Mouse (Mus musculus): Measurements from ENCODE around the gene Egfr. TPM values are rescaled to one million over a fixed set of nuclear protein-coding genes. Genes with fewer than 3 reads are reported as not detected.

The Egfr gene
- polyA plus RNA-seq, 1 experiment = not detected

- no peak overlapping the region for H3K4me3 ChIP-seq (ENCODE audit: insufficient read depth, low read depth, low read length)
- no peak overlapping the region for H3K27ac ChIP-seq (ENCODE audit: insufficient read depth, low read depth, low read length)
- 89% methylated on average over 3 of the region's 3 CpGs for WGBS
- no peaks in the 10 kb centered on the region for H3K4me1 ChIP-seq (ENCODE audit: control insufficient read depth, insufficient read depth, low read length)
- no peak for TF ChIP-seq CTCF (IDR thresholded peaks at IDR 0.05; ENCODE audit: insufficient read depth, low read depth, low read length)
- no peak for TF ChIP-seq POLR2A (IDR thresholded peaks at IDR 0.05; ENCODE audit: insufficient read depth, low read depth, low read length)
These were observed 162.8 kb downstream of the Egfr start for GRCm38 (mm10) chr11:16914756-16915155.

GRCm38 (mm10) chr11:16915850-16916249 lies 163.8 kb downstream of the Egfr start:
- H3K4me3 ChIP-seq (ENCODE audit: insufficient read depth, low read depth, low read length) = no peak overlapping the region
- H3K4me1 ChIP-seq (ENCODE audit: control insufficient read depth, insufficient read depth, low read length) = no peaks in the 10 kb centered on the region
- H3K27ac ChIP-seq (ENCODE audit: insufficient read depth, low read depth, low read length) = no peak overlapping the region
- 74% methylated on average over 5 of the region's 5 CpGs for WGBS
- TF ChIP-seq POLR2A (IDR thresholded peaks at IDR 0.05; ENCODE audit: insufficient read depth, low read depth, low read length) (no peak), CTCF (IDR thresholded peaks at IDR 0.05; ENCODE audit: insufficient read depth, low read depth, low read length) (no peak)

GRCm38 (mm10) chr11:16917512-16917911 lies 165.5 kb downstream of the Egfr start:
- Histone ChIP-seq H3K4me1 (ENCODE audit: control insufficient read depth, insufficient read depth, low read length) (no peaks in the 10 kb centered on the region), H3K27ac (ENCODE audit: insufficient read depth, low read depth, low read length) (no peak overlapping the region), H3K4me3 (ENCODE audit: insufficient read depth, low read depth, low read length) (no peak overlapping the region)
- TF ChIP-seq POLR2A (IDR thresholded peaks at IDR 0.05; ENCODE audit: insufficient read depth, low read depth, low read length) = no peak
- TF ChIP-seq CTCF (IDR thresholded peaks at IDR 0.05; ENCODE audit: insufficient read depth, low read depth, low read length) = no peak
- WGBS = 98% methylated on average over 2 of the region's 2 CpGs

GRCm38 (mm10) chr11:16932159-16932558 lies 180.2 kb downstream of the Egfr start:
- WGBS = 90% methylated on average over 3 of the region's 3 CpGs
- Histone ChIP-seq H3K4me3 (ENCODE audit: insufficient read depth, low read depth, low read length) (no peak overlapping the region), H3K27ac (ENCODE audit: insufficient read depth, low read depth, low read length) (no peak overlapping the region), H3K4me1 (ENCODE audit: control insufficient read depth, insufficient read depth, low read length) (no peaks in the 10 kb centered on the region)
- TF ChIP-seq CTCF (IDR thresholded peaks at IDR 0.05; ENCODE audit: insufficient read depth, low read depth, low read length) = no peak
- TF ChIP-seq POLR2A (IDR thresholded peaks at IDR 0.05; ENCODE audit: insufficient read depth, low read depth, low read length) = no peak

- Histone ChIP-seq H3K27ac (ENCODE audit: insufficient read depth, low read depth, low read length) (no peak overlapping the region), H3K4me1 (ENCODE audit: control insufficient read depth, insufficient read depth, low read length) (no peaks in the 10 kb centered on the region), H3K4me3 (ENCODE audit: insufficient read depth, low read depth, low read length) (no peak overlapping the region)
- 69% methylated on average over 6 of the region's 6 CpGs for WGBS
- TF ChIP-seq CTCF (IDR thresholded peaks at IDR 0.05; ENCODE audit: insufficient read depth, low read depth, low read length) (no peak), POLR2A (IDR thresholded peaks at IDR 0.05; ENCODE audit: insufficient read depth, low read depth, low read length) (no peak)
These were observed 183.7 kb downstream of the Egfr start for GRCm38 (mm10) chr11:16935577-16936236.

GRCm38 (mm10) chr11:16941103-16941793 lies 189.2 kb downstream of the Egfr start:
- no peak overlapping the region for H3K4me3 ChIP-seq (ENCODE audit: insufficient read depth, low read depth, low read length)

GRCm38 (mm10) chr11:16941973-16942452 lies 190.0 kb downstream of the Egfr start:
- Histone ChIP-seq H3K4me3 (ENCODE audit: insufficient read depth, low read depth, low read length) (no peak overlapping the region), H3K4me1 (ENCODE audit: control insufficient read depth, insufficient read depth, low read length) (0 out of 2 replicates have a peak, but pooled peaks cover 3% of the 10 kb centered on the region), H3K27ac (ENCODE audit: insufficient read depth, low read depth, low read length) (peak overlapping the region; percentile 75; the same call in 1 of the 2 replicates)
- WGBS = 46% methylated on average over 4 of the region's 4 CpGs
- TF ChIP-seq POLR2A (IDR thresholded peaks at IDR 0.05; ENCODE audit: insufficient read depth, low read depth, low read length) (no peak), CTCF (IDR thresholded peaks at IDR 0.05; ENCODE audit: insufficient read depth, low read depth, low read length) (no peak)

More at GRCm38 (mm10) chr11:16941103-16941793, 189.2 kb downstream of the Egfr start:
- WGBS = 30% methylated on average over 4 of the region's 4 CpGs
- 0 out of 2 replicates have a peak, but pooled peaks cover 3% of the 10 kb centered on the region for H3K4me1 ChIP-seq (ENCODE audit: control insufficient read depth, insufficient read depth, low read length)
- TF ChIP-seq CTCF (IDR thresholded peaks at IDR 0.05; ENCODE audit: insufficient read depth, low read depth, low read length) (no peak), POLR2A (IDR thresholded peaks at IDR 0.05; ENCODE audit: insufficient read depth, low read depth, low read length) (no peak)
- H3K27ac ChIP-seq (ENCODE audit: insufficient read depth, low read depth, low read length) = peak overlapping the region; percentile 75

GRCm38 (mm10) chr11:16943016-16943415 lies 191.0 kb downstream of the Egfr start:
- TF ChIP-seq CTCF (IDR thresholded peaks at IDR 0.05; ENCODE audit: insufficient read depth, low read depth, low read length) (no peak), POLR2A (IDR thresholded peaks at IDR 0.05; ENCODE audit: insufficient read depth, low read depth, low read length) (no peak)
- 85% methylated on average over 4 of the region's 4 CpGs for WGBS
- H3K4me1 ChIP-seq (ENCODE audit: control insufficient read depth, insufficient read depth, low read length) = 0 out of 2 replicates have a peak, but pooled peaks cover 3% of the 10 kb centered on the region
- no peak overlapping the region for H3K27ac ChIP-seq (ENCODE audit: insufficient read depth, low read depth, low read length)
- H3K4me3 ChIP-seq (ENCODE audit: insufficient read depth, low read depth, low read length) = no peak overlapping the region

GRCm38 (mm10) chr11:16948756-16949155 lies 196.8 kb downstream of the Egfr start:
- Histone ChIP-seq H3K4me1 (ENCODE audit: control insufficient read depth, insufficient read depth, low read length) (peaks cover 3% of the 10 kb centered on the region; the same call in 1 of the 2 replicates), H3K27ac (ENCODE audit: insufficient read depth, low read depth, low read length) (no peak overlapping the region), H3K4me3 (ENCODE audit: insufficient read depth, low read depth, low read length) (no peak overlapping the region)
- WGBS = 22% methylated on average over 1 of the region's 1 CpGs
- TF ChIP-seq POLR2A (IDR thresholded peaks at IDR 0.05; ENCODE audit: insufficient read depth, low read depth, low read length) (no peak), CTCF (IDR thresholded peaks at IDR 0.05; ENCODE audit: insufficient read depth, low read depth, low read length) (no peak)

All from olfactory bulb, adult 2 months (tissue).